Mouse (Mus musculus) kidney, postnatal 10 days (tissue): ENCODE data around the gene Mgat3.
A peak's percentile ranks its signal among the peaks of the same experiment; 100 is the strongest.

ENCODE experiments used
- DNase-seq: peaks from one replicate; pipeline ENCODE4 v3.0.0; 2021; ENCODE audit warnings: mixed read lengths

Mgat3 gene

GRCm38 (mm10) chr15:80263610-80264575, 90.4 kb downstream of the Mgat3 start, which contains the start of gene Rps19bp1:
TSS of gene Rps19bp1 (minus strand) at chr15:80264315.
- peak; percentile 93 for DNase-seq
